Mouse (Mus musculus) liver, embryonic 12.5 days (tissue): ENCODE results near the gene Pard6b. TPM values are rescaled to one million over a fixed set of nuclear protein-coding genes. Genes with fewer than 3 reads are reported as not detected.
A peak's percentile ranks its signal among the peaks of the same experiment; 100 is the strongest.

ENCODE experiments used
- ATAC-seq: fragments of 200-750 bp; cut with Nextera tagmentation; 2 replicates; pipeline ENCODE4 v1.8.0; 2017; ENCODE audit warnings: moderate number of reproducible peaks, mild to moderate bottlenecking, moderate library complexity
- H3K27ac ChIP-seq: fragments of 300-500 bp; sonication (generic); 2 replicates; pipeline ENCODE4 v1.5.1; 2016; ENCODE audit warnings: mild to moderate bottlenecking
- H3K27me3 ChIP-seq: fragments of 300-500 bp; sonication (generic); replicated peaks from 2 replicates; pipeline ENCODE4 v1.6.1; 2016; ENCODE audit warnings: mild to moderate bottlenecking, moderate library complexity
- H3K36me3 ChIP-seq: fragments of 300-500 bp; sonication (generic); 2 replicates; pipeline ENCODE4 v1.6.1; 2016; ENCODE audit warnings: mild to moderate bottlenecking, moderate library complexity
- H3K4me1 ChIP-seq: fragments of 300-500 bp; sonication (generic); 2 replicates; pipeline ENCODE4 v1.6.1; 2016
- H3K4me2 ChIP-seq: fragments of 300-500 bp; sonication (generic); 2 replicates; pipeline ENCODE4 v1.6.1; 2016; ENCODE audit warnings: mild to moderate bottlenecking, moderate library complexity
- H3K4me3 ChIP-seq: fragments of 300-500 bp; sonication (generic); 2 replicates; pipeline ENCODE4 v1.5.1; 2016; ENCODE audit warnings: mild to moderate bottlenecking, moderate library complexity
- H3K9ac ChIP-seq: fragments of 300-500 bp; sonication (generic); 2 replicates; pipeline ENCODE4 v1.6.1; 2016; ENCODE audit warnings: mild to moderate bottlenecking, moderate library complexity
- H3K9me3 ChIP-seq: fragments of 300-500 bp; sonication (generic); replicated peaks from 2 replicates; pipeline ENCODE4 v1.6.1; 2016; ENCODE audit warnings: mild to moderate bottlenecking, moderate library complexity
- WGBS: fragments of 180-500 bp; shearing (Covaris S2); methylation state at CpG from one replicate; pipeline ENCODE4 v1.1.7; 2016; ENCODE audit not compliant: insufficient replicate concordance; 5-methylcytosine and 5-hydroxymethylcytosine counted together
- polyA plus RNA-seq: library from polyadenylated mRNA; unstranded; fragments of >200 nt; fragmentation: Nextera tagmentation; extraction: Ambion mirVana; gene quantifications from 2 replicates; pipeline ENCODE4 v1.2.1, GENCODE M21; 2016

The Pard6b gene
- polyA plus RNA-seq, 1 experiment from 2014 or later, result 4.5 TPM

DNA sequence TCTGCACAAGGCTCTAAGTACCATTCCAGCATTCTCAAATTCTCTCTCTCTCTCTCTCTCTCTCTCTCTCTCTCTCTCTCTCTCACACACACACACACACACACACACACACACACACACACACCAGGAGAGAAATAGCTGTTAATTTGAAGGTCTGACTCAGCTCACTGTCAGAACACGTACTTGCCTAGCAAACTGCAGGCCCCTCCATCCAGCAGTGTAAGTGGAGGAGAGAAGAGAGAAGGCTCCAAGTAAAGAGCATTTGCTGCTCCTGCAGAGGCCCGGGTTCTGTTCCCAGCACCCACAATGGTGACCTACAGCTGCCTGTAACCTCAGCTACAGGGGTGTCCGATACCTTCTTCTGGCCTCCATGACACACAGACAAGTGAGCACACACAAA, 37.7 kb downstream of the Pard6b start:
- no peak overlapping the region for H3K9ac ChIP-seq
- WGBS, result 78% methylated on average over 3 of the region's 3 CpGs
- H3K4me3 ChIP-seq, result no peak overlapping the region
- H3K9me3 ChIP-seq, result 0 out of 2 replicates have a peak, but pooled peaks cover 6% of the 10 kb centered on the region
- H3K4me2 ChIP-seq, result no peak overlapping the region
- H3K4me1 ChIP-seq, result peaks cover 37% of the 10 kb centered on the region
- H3K27ac ChIP-seq, result no peak overlapping the region
- peaks cover 41% of the 10 kb centered on the region for H3K27me3 ChIP-seq
- ATAC-seq, result no peak
- no peaks in the 10 kb centered on the region for H3K36me3 ChIP-seq

DNA sequence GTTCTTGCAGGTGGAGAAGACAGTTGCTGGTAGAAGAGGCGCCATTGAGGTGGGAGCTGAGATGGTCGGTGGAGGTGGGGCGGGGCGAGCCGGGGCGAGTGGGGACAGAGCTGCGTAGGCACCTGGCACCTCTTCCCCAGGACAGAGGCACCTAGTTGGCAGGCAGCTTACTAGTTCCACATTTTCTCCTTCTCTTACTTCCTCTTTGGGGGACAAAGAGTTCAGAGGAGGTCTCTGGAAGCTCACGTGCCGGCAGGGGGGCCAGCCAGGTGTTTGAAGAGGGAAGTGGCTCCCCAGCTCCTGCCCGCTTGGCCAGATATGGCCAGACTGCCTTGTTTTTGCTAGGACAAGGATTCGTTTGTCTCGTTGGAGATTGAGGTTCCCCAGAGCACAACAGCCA, 38.3 kb downstream of the Pard6b start:
- H3K9me3 ChIP-seq, result 0 out of 2 replicates have a peak, but pooled peaks cover 6% of the 10 kb centered on the region
- H3K36me3 ChIP-seq, result no peaks in the 10 kb centered on the region
- H3K27ac ChIP-seq, result no peak overlapping the region
- ATAC-seq, result no peak
- WGBS, result 29% methylated on average over 12 of the region's 12 CpGs
- H3K9ac ChIP-seq, result no peak overlapping the region
- peaks cover 44% of the 10 kb centered on the region for H3K27me3 ChIP-seq
- no peak overlapping the region for H3K4me2 ChIP-seq
- peaks cover 32% of the 10 kb centered on the region for H3K4me1 ChIP-seq
- H3K4me3 ChIP-seq, result no peak overlapping the region

DNA sequence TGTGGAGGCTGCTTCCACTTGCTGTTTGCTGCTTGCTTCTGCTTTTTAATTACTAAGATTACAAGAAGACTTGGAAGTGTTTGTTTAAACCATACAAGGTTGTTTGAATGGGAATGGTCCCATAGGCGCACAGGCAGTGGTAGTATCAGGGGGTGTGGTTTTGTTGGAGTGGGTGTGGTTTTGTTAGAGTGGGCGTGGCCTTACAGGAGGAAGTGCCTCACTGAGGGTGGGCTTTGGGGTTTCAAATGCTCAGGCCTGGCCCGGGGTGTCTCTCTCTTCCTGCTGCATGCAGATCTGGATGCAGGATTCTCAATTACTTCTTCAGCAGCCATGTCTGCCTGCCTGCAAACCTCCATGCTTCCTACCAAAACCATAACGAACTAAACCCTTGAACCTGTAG, 40.1 kb downstream of the Pard6b start:
- H3K27ac ChIP-seq, result no peak overlapping the region
- 0 out of 2 replicates have a peak, but pooled peaks cover 6% of the 10 kb centered on the region for H3K9me3 ChIP-seq
- peaks cover 26% of the 10 kb centered on the region for H3K4me1 ChIP-seq
- H3K27me3 ChIP-seq, result peaks cover 42% of the 10 kb centered on the region
- 64% methylated on average over 4 of the region's 4 CpGs for WGBS
- H3K36me3 ChIP-seq, result no peaks in the 10 kb centered on the region
- no peak for ATAC-seq
- H3K4me3 ChIP-seq, result no peak overlapping the region
- no peak overlapping the region for H3K4me2 ChIP-seq
- no peak overlapping the region for H3K9ac ChIP-seq

DNA sequence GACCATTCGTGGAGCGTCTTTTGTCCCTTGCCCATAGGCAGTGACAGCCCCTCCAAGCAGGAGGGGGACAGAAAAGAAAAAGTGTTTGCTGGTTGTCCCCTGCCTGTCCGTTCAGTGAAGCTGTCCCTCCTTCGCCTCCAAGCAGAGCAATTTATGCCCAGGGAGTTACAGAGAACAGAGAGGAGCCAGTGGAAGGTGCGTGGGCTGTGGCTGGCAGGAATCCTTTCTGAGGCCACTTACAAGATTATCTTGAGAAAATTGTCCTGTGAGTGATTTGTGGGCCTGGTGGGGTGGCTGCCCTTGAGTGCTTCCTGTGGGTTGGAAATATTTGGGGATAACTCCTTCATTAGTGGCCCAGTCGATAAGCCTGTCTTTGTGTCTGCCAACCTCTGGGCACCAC, 42.8 kb downstream of the Pard6b start:
- Histone ChIP-seq H3K4me3 (no peak overlapping the region), H3K4me1 (peaks cover 18% of the 10 kb centered on the region), H3K36me3 (no peaks in the 10 kb centered on the region), H3K27me3 (peaks cover 16% of the 10 kb centered on the region), H3K27ac (no peak overlapping the region), H3K9ac (no peak overlapping the region), H3K9me3 (0 out of 2 replicates have a peak, but pooled peaks cover 6% of the 10 kb centered on the region), H3K4me2 (no peak overlapping the region)
- WGBS, result 75% methylated on average over 6 of the region's 6 CpGs
- no peak for ATAC-seq

DNA sequence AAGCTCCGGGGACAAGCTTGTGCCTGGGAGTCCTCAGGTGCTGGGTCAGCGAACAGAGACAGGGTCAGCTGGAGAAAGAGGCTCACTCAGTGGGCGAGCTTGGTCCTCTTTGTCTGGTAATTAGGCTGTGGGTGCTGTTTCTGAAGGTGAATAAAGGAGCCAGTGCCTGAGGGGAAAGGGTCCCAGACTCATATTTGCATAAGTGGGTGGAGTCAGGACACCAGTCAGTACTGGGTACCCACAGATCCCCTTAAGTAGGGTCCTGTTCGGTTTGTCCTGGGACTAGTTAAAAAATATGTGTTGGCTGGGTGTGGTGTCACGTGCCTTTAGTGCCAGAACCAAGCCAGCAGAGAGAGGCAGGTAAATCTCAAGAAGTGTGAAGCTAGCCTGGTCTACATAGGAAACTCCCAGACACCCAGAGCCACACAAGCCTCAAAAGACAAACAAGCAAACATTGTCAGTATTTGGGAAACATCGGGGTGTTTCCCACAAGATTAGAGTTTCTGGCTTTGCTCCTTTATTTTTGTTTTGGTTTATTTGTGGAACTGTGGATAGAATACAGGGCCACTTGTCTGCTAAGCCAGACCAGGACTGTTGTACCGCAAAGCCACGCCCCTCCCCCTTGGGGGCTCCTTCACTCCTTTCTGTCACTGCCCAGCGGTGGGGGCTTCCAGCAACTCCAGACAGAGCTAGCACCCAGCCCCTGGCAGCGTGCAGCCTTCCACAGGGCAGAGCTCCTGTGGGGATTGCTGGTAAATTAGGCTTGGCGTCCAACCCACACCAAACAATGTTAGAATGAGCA, 44.7 kb downstream of the Pard6b start:
- ATAC-seq, result no peak
- WGBS, result 36% methylated on average over 11 of the region's 11 CpGs
- H3K9ac ChIP-seq, result no peak overlapping the region
- H3K4me3 ChIP-seq, result no peak overlapping the region
- H3K4me2 ChIP-seq, result no peak overlapping the region
- H3K27me3 ChIP-seq, result 0 out of 2 replicates have a peak, but pooled peaks cover 4% of the 10 kb centered on the region
- peaks cover 20% of the 10 kb centered on the region for H3K4me1 ChIP-seq
- H3K27ac ChIP-seq, result no peak overlapping the region
- H3K9me3 ChIP-seq, result 0 out of 2 replicates have a peak, but pooled peaks cover 6% of the 10 kb centered on the region
- H3K36me3 ChIP-seq, result no peaks in the 10 kb centered on the region

DNA sequence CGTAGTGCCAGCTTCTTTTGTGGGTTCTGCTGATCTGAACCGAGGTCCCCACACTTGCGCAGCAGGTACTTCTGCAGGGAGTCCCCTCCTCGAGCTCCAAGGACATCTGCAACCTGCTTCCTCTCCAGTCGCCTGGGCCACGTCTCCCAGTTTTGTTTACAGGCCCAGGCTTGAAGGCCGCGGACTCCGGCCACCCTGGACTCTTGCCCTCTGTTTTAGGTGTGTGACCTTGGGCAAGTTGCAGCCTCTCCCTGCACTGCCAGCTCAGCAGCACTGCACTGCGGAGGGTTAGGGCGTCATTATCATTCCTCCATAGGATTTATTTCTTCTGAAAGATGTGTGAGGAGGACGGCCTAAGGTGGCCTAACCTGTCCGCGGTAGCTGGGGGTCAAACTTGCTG, 47.0 kb downstream of the Pard6b start:
- no peak overlapping the region for H3K27ac ChIP-seq

DNA sequence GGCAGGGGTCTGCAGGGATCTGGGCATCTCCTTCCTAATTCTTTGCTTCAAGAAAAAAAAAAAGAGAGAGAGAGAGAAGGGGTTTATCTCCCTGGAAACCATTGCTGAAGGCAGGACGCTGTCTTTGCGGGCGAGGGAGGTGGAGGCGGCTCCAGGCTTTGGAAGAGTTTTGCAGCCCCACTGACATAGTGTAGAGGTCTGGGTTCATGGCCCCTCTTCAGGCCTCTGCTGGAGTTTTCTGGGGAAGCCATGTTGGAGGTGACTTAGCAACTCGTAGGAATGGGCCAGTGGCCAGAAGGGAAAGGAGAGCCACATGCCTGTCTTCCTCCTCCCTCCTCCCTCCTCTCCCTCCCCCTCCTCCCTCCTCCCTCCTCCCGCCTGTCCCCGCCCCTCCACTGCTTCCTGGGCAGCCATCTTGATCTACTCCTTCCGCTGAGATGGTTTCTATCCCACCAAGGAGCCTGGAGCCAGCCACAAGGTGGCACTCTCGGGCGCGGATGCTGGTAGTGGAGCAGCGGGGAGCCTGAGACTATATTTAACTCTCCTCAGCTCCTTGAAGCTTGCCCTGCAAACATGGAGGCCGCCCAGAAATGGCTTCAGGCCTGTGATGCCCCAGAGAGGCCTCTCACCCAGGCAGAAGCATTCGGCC, 47.5 kb downstream of the Pard6b start:
- peaks cover 20% of the 10 kb centered on the region for H3K4me1 ChIP-seq
- H3K9ac ChIP-seq, result no peak overlapping the region
- no peak overlapping the region for H3K4me3 ChIP-seq
- peak; percentile 76 for ATAC-seq
- no peak overlapping the region for H3K27ac ChIP-seq
- 0 out of 2 replicates have a peak, but pooled peaks cover 4% of the 10 kb centered on the region for H3K27me3 ChIP-seq
- no peaks in the 10 kb centered on the region for H3K36me3 ChIP-seq
- no peak overlapping the region for H3K4me2 ChIP-seq
- no peaks in the 10 kb centered on the region for H3K9me3 ChIP-seq
- 39% methylated on average over 11 of the region's 14 CpGs for WGBS

More for the DNA sequence above, 47.0 kb downstream of the Pard6b start:
- WGBS, result 75% methylated on average over 14 of the region's 14 CpGs
- Histone ChIP-seq H3K9ac (no peak overlapping the region), H3K4me1 (peaks cover 20% of the 10 kb centered on the region), H3K4me2 (no peak overlapping the region), H3K27me3 (0 out of 2 replicates have a peak, but pooled peaks cover 4% of the 10 kb centered on the region), H3K36me3 (no peaks in the 10 kb centered on the region), H3K9me3 (no peaks in the 10 kb centered on the region), H3K4me3 (no peak overlapping the region)
- no peak for ATAC-seq

DNA sequence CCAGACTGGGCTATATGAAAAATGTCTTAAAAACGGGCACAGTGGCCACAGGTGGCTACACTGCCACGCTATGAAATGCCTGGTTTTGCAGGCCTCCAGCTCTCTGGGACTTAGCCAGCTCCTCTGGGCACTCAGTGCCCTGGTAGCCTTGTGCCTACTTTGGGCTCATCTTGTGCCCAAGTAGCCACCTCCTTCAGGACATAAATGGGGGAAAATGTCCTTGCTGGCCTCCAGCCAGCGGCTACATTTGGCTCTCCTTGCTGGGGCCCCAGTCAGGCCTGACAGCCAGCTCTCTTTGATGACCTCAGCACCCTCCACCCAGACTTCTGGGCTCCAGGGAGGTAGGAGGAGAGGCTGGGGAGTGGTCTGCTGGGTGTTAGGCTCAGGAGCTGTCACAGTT, 49.2 kb downstream of the Pard6b start:
- 80% methylated on average over 3 of the region's 3 CpGs for WGBS
- ATAC-seq, result no peak

DNA sequence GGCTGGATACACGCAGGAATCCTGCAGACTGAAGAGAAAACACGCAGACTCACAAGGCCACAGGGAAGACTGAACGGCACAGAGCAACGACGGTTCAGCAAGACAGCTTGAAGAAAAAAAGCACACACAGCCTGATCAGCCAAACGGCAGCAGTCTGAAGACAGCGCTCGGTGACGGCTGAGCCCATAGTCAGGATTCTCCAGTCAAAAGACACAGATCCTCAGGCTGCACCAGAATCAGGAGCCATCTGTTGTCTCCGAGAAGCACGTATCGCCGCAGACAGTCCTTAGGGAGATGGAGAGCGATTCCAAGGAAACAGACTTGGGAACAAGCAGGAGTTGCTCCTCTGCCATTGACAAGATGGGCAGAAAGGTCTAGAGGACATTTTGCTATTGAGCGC, 56.4 kb downstream of the Pard6b start:
- H3K4me2 ChIP-seq, result no peak overlapping the region
- no peak overlapping the region for H3K27ac ChIP-seq
- H3K4me3 ChIP-seq, result no peak overlapping the region
- H3K4me1 ChIP-seq, result no peaks in the 10 kb centered on the region
- no peaks in the 10 kb centered on the region for H3K9me3 ChIP-seq
- peaks cover 10% of the 10 kb centered on the region for H3K27me3 ChIP-seq
- H3K36me3 ChIP-seq, result no peaks in the 10 kb centered on the region
- no peak overlapping the region for H3K9ac ChIP-seq
- 70% methylated on average over 15 of the region's 15 CpGs for WGBS
- ATAC-seq, result no peak

More for the DNA sequence above, 49.2 kb downstream of the Pard6b start:
- Histone ChIP-seq H3K9me3 (no peaks in the 10 kb centered on the region), H3K27ac (no peak overlapping the region), H3K4me2 (no peak overlapping the region), H3K4me3 (no peak overlapping the region), H3K36me3 (no peaks in the 10 kb centered on the region), H3K4me1 (peaks cover 20% of the 10 kb centered on the region), H3K9ac (no peak overlapping the region), H3K27me3 (no peaks in the 10 kb centered on the region; the same call in 1 of the 2 replicates)

DNA sequence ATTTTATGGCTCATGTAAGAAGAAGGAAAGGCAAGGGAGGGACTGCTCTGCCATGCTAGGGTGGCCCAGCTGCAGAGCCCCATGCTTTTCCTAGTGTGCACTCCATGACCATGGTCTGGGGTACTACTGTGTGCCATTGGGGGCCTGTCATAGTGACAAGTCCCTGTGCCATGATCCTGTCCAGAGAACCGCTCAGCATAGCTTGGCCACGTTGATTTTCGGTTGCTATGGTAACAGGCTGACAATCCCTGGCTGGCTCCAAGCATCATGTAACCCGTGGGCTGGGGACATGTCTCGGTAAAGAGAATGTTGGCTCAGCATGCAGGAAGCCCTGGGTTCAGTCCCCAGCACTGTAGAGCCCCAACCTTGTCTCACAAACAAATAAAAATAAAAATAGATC, 63.0 kb downstream of the Pard6b start:
- Histone ChIP-seq H3K4me3 (no peak overlapping the region), H3K36me3 (no peaks in the 10 kb centered on the region), H3K4me2 (no peak overlapping the region), H3K9ac (no peak overlapping the region), H3K4me1 (0 out of 2 replicates have a peak, but pooled peaks cover 6% of the 10 kb centered on the region), H3K9me3 (no peaks in the 10 kb centered on the region), H3K27me3 (no peaks in the 10 kb centered on the region), H3K27ac (no peak overlapping the region)
- WGBS, result 62% methylated on average over 5 of the region's 5 CpGs
- ATAC-seq, result no peak

DNA sequence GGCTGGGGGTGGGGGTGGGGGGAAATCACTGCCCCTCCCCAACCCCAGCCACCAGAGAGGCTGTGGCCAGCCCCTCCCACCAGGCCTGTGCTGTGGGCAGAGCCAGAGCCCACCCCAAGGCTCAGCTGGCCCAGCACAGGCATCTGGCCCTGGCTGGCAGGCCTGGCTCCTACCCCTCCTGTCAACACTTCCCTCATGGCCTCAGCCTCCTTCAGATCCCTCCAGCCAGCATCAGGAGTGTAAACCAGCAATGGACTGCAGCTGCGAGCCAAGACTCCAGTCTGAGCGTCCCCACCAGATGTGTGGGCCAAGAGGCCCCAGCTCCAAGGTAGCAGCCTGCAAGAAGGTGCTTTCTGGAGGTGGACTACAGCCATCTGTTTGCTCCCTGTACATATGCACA, 64.6 kb downstream of the Pard6b start:
- WGBS, result 62% methylated on average over 2 of the region's 2 CpGs
- Histone ChIP-seq H3K36me3 (no peaks in the 10 kb centered on the region), H3K27ac (no peak overlapping the region), H3K4me1 (0 out of 2 replicates have a peak, but pooled peaks cover 6% of the 10 kb centered on the region), H3K9ac (no peak overlapping the region), H3K27me3 (no peaks in the 10 kb centered on the region), H3K4me3 (no peak overlapping the region), H3K4me2 (no peak overlapping the region), H3K9me3 (no peaks in the 10 kb centered on the region)
- ATAC-seq, result no peak
